Mouse (Mus musculus): ENCODE results near the gene Galc.

DNA sequence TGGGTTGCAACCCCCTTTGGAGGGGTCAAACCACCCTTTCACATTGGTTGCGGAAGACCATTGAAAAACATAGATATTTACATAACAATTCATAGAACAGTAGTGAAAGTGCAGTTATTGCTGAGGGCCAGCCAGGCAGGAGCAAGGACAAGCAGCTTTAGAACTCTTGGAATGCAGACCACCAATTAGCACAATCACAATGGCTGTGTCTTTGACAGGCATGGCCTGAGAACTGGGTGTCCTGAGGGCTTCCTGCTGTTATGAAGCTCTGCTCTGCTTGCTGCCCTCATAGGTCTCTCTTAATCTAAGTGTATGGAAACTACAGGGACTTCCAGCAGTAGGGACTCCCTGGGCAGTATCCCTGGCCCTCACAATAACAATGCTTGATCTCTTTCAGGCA lies 43.8 kb upstream of the Galc start:
- TF ChIP-seq POLR2A (IDR thresholded peaks at IDR 0.05; ENCODE audit: extremely low read depth, insufficient read depth, low read length) = no peak
- TF ChIP-seq CTCF (IDR thresholded peaks at IDR 0.05; ENCODE audit: extremely low read depth, insufficient read depth, low read length) = no peak

All from cortical plate, adult 2 months (tissue).